Mouse (Mus musculus) embryonic facial prominence, embryonic 11.5 days (tissue): ENCODE measurements at regions not wholly inside any gene's neighbourhood (a gene's known extent, or its start where the extent isn't known, plus 50 kb on each side); places are given as distances from the start of the nearest gene placed in this dataset.

ENCODE experiments used
- ATAC-seq: fragments of 200-750 bp; cut with Nextera tagmentation; replicated peaks from 2 replicates; pipeline ENCODE4 v1.8.0; 2017; ENCODE audit warnings: low read depth; ENCODE audit not compliant: insufficient number of reproducible peaks, low FRiP score, low TSS enrichment
- DNase-seq: peaks from one replicate; pipeline ENCODE4 v3.0.0-alpha.2; 2015; ENCODE audit warnings: low spot score
- H3K27ac ChIP-seq: fragments of 300-500 bp; sonication (generic); replicated peaks from 2 replicates; pipeline ENCODE4 v1.5.1; 2014; ENCODE audit warnings: mild to moderate bottlenecking, low read depth, low read length, control low read depth
- H3K27me3 ChIP-seq: fragments of 300-500 bp; sonication (generic); 2 replicates; pipeline ENCODE4 v1.6.1; 2014; ENCODE audit warnings: mild to moderate bottlenecking, low read length, moderate library complexity, mixed read lengths; ENCODE audit not compliant: control insufficient read depth, insufficient read depth
- H3K36me3 ChIP-seq: fragments of 300-500 bp; sonication (generic); replicated peaks from 2 replicates; pipeline ENCODE4 v1.6.1; 2014; ENCODE audit warnings: low read depth, mild to moderate bottlenecking, low read length, moderate library complexity, mixed read lengths; ENCODE audit not compliant: control insufficient read depth, insufficient read depth
- H3K4me1 ChIP-seq: fragments of 300-500 bp; sonication (generic); 2 replicates; pipeline ENCODE4 v1.6.1; 2014; ENCODE audit warnings: low read length, mixed read lengths; ENCODE audit not compliant: control insufficient read depth, insufficient read depth
- H3K4me2 ChIP-seq: fragments of 300-500 bp; sonication (generic); 2 replicates; pipeline ENCODE4 v1.6.1; 2014; ENCODE audit warnings: low read depth, mild to moderate bottlenecking, control low read depth, low read length, moderate library complexity
- H3K4me3 ChIP-seq: fragments of 300-500 bp; sonication (generic); 2 replicates; pipeline ENCODE4 v1.5.1; 2014; ENCODE audit warnings: low read depth, low read length, control low read depth
- H3K9ac ChIP-seq: fragments of 300-500 bp; sonication (generic); replicated peaks from 2 replicates; pipeline ENCODE4 v1.6.1; 2014; ENCODE audit warnings: mild to moderate bottlenecking, control low read depth, low read length
- H3K9me3 ChIP-seq: fragments of 300-500 bp; sonication (generic); replicated peaks from 2 replicates; pipeline ENCODE4 v1.6.1; 2016; ENCODE audit warnings: mild to moderate bottlenecking, low read length, inconsistent platforms, mixed read lengths; ENCODE audit not compliant: control insufficient read depth
- WGBS: fragments of 180-500 bp; shearing (Covaris S2); extraction: QIAGEN DNeasy Blood & Tissue Kit; methylation state at CpG from one replicate; pipeline ENCODE4 v1.1.7; 2014; 5-methylcytosine and 5-hydroxymethylcytosine counted together

DNA sequence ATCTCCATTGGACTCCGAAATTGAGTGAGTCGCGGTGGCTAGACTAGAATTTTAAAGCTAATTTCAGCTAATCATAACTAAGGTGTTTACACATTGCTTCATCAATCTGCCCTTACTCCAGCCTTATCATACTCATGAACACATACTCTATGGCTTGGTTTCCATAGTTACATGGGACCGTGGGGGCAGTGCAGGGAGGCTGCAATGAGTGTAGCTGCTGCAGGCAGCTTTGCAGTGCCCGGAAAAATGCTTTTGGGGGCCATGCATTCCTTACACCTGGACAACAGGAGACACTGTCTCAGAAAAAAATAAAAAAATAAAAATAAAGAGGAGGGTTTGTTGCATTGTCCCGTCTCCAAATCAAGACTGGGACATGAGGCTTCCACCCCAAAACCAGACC, 126.3 kb downstream of the Tmem17 start:
- no peaks in the 10 kb centered on the region for H3K4me1 ChIP-seq
- 82% methylated on average over 6 of the region's 6 CpGs for WGBS
- no peak for DNase-seq

DNA sequence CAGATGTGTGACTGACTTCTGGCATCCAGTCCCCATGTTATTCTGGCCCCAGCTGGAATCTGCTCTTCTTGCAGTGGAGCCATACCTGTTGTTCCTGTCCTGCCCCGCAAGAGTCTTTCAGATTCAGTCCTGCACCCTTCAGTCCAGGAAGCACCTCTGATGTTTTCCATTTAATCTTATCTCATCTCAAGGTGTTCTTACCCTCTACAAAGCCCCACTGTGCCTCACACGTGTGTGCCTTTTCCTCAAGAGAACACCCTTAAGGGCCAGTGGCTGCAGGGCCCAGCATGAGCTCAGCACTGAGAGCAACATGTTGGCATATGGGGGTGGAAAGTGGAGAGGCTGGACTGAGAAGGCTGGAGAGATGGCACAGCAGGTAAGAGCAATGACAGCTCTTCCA, 126.8 kb downstream of the Tmem17 start:
- Histone ChIP-seq H3K9ac (no peak overlapping the region), H3K36me3 (no peaks in the 10 kb centered on the region), H3K27me3 (no peaks in the 10 kb centered on the region), H3K4me2 (no peak overlapping the region), H3K4me3 (no peak overlapping the region), H3K9me3 (no peaks in the 10 kb centered on the region), H3K4me1 (no peaks in the 10 kb centered on the region), H3K27ac (no peak overlapping the region)
- DNase-seq (no peak), ATAC-seq (no peak)
- 72% methylated on average over 2 of the region's 2 CpGs for WGBS

More for the DNA sequence above, 126.3 kb downstream of the Tmem17 start:
- Histone ChIP-seq H3K4me2 (no peak overlapping the region), H3K9me3 (no peaks in the 10 kb centered on the region), H3K27me3 (no peaks in the 10 kb centered on the region), H3K27ac (no peak overlapping the region), H3K36me3 (no peaks in the 10 kb centered on the region), H3K9ac (no peak overlapping the region), H3K4me3 (no peak overlapping the region)
- ATAC-seq, result no peak

DNA sequence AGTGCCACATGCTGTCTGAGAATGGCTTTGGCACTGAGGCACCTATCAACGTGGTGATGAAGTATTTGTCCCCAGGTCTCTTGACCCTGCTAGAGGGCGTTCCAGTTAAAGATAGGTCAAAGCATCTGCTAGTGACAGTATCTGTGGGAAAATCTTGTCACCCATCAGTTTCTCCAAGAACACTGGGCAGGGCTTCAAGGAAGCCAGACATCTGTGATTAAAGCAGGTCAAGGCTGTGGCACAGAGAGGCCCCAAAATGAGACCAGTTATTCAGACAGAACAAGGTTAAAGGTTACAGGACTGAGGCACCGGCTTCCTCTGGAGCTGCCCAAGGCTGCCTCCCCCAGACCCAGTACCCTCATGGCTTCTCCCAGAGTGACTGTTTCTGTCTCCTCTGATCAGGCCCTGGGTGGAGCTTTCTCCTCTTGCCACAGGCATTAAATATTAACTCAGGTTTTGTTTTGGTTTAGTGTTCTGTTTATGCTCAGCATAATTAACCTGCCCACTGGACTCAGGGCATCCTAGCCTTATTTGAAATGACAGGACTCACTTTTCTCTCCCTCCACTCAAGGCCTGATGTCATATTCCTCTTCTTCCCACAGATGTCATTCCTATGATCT, 128.6 kb downstream of the Tmem17 start:
- no peaks in the 10 kb centered on the region for H3K4me1 ChIP-seq
- no peak overlapping the region for H3K27ac ChIP-seq
- no peaks in the 10 kb centered on the region for H3K27me3 ChIP-seq
- H3K9me3 ChIP-seq, result no peaks in the 10 kb centered on the region
- H3K9ac ChIP-seq, result no peak overlapping the region
- DNase-seq (no peak), ATAC-seq (no peak)
- WGBS, result 46% methylated on average over 3 of the region's 3 CpGs
- no peak overlapping the region for H3K4me2 ChIP-seq
- no peak overlapping the region for H3K4me3 ChIP-seq
- H3K36me3 ChIP-seq, result no peaks in the 10 kb centered on the region

DNA sequence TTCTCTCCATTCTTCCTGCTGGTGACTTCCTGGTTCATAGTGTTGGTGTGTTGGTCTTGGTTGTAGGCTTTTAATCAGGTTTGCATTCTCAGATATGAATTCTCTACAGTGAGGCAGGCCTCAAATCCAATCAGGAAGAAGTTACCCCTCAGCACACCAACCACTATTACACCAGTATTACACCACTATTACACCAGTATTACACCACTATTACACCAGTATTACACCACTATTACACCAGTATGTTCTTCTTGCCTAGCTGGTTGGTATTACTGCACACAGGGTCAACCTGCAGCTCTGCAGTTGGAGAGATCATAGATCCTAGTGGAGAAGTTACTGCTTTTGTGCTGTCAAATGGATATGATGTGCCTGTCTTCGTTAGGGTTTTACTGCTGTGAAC, 129.6 kb downstream of the Tmem17 start:
- H3K4me2 ChIP-seq, result no peak overlapping the region
- ATAC-seq, result no peak
- H3K9me3 ChIP-seq, result no peaks in the 10 kb centered on the region
- no peak overlapping the region for H3K9ac ChIP-seq
- H3K4me3 ChIP-seq, result no peak overlapping the region
- no peaks in the 10 kb centered on the region for H3K27me3 ChIP-seq
- WGBS, result 94% methylated on average over 1 of the region's 1 CpGs
- H3K27ac ChIP-seq, result no peak overlapping the region
- DNase-seq, result no peak
- no peaks in the 10 kb centered on the region for H3K4me1 ChIP-seq
- H3K36me3 ChIP-seq, result no peaks in the 10 kb centered on the region

DNA sequence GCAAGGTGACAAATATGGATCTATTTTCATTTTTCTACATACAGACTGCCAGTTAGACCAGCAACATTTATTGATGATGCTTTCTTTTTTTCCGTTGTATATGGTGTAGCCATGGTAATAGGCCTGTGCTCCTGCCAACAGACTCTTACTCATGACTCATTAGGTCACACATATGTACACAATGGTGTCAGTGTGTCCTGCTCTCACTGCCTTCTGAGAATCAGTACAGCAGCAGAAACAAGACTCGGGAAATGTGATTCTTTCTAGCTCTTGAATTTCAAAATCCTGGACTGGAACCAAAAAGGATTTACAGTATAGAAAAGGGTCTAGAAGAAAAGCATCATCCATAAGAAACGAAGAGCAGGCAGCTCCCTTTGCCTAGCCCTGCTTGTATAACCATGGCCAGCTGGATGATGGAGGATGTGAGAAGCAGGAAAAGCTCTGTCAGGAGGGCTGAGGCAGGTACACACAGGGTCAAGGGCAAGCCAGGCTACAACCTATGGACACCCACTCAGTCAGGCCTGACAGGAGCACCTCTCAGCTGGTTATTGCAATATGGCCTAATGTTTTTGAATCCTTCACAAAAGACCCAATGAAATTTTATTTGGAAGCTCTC, 132.2 kb downstream of the Tmem17 start:
- H3K4me3 ChIP-seq, result no peak overlapping the region
- no peaks in the 10 kb centered on the region for H3K9me3 ChIP-seq
- H3K27ac ChIP-seq, result no peak overlapping the region
- H3K4me1 ChIP-seq, result no peaks in the 10 kb centered on the region
- no peaks in the 10 kb centered on the region for H3K27me3 ChIP-seq
- DNase-seq, result no peak
- H3K4me2 ChIP-seq, result no peak overlapping the region
- WGBS, result 63% methylated on average over 3 of the region's 3 CpGs
- H3K9ac ChIP-seq, result no peak overlapping the region
- no peaks in the 10 kb centered on the region for H3K36me3 ChIP-seq
- ATAC-seq, result no peak

DNA sequence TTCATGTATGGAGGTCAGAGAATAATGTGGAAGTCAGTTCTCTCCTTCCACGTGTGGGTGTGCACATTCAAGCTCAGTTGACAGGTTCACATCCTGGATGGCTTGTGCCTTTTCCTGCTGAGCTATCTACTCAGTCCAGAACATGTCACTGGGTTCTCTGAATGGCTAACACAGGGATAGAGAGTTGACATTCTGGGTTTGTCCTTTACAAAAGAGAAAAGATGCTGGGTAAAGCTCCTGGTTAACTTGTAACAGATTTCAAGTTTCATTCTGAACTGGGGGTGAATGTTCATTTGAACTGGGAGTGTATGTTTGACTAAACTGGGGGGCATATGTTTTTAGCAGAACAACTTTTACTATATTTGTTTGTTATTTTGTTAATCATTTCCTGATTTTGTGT, 133.0 kb downstream of the Tmem17 start:
- ATAC-seq, result no peak
- H3K27me3 ChIP-seq, result no peaks in the 10 kb centered on the region
- DNase-seq, result no peak
- H3K4me1 ChIP-seq, result no peaks in the 10 kb centered on the region
- no peak overlapping the region for H3K4me2 ChIP-seq
- H3K36me3 ChIP-seq, result no peaks in the 10 kb centered on the region
- H3K4me3 ChIP-seq, result no peak overlapping the region
- no peaks in the 10 kb centered on the region for H3K9me3 ChIP-seq
- WGBS, result 58% methylated on average over 1 of the region's 1 CpGs
- no peak overlapping the region for H3K27ac ChIP-seq
- no peak overlapping the region for H3K9ac ChIP-seq

DNA sequence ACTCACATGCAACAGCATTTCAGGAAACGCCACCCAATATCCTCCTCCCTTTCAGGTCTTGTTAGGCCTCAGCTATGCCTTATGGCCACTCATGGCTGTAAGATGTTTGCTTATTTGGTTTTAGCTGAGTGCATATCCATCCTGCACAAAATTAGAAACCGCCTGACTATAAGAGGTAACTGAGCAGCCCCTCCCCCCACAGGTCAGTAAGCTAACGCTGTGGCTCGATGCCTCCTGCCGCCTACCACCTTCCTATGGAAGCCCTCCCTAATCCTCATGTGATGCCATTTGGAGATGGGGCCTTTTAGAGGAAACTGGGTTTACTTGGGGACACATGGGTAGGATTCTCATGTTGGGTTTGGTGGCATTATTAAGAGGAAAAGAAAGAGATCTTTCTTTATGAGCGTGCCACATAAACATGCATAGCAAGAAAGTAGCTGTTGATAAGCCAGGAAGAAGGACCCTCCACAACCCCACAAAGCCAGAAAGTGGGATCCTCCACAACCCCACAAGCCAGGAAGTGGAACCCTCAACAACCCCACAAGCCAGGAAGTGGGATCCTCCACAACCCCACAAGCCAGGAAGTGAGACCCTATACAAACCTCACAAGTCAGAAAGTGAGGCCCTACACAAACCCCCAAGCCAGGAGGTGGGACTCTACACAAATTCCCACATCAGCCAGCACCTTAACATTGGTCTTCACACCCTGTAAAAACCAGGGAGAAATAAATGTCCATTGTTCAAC, 134.5 kb downstream of the Tmem17 start:
- H3K4me3 ChIP-seq, result no peak overlapping the region
- WGBS, result 74% methylated on average over 6 of the region's 6 CpGs
- H3K36me3 ChIP-seq, result no peaks in the 10 kb centered on the region
- H3K4me1 ChIP-seq, result no peaks in the 10 kb centered on the region
- ATAC-seq, result no peak
- H3K27me3 ChIP-seq, result no peaks in the 10 kb centered on the region
- H3K4me2 ChIP-seq, result no peak overlapping the region
- H3K9ac ChIP-seq, result no peak overlapping the region
- no peaks in the 10 kb centered on the region for H3K9me3 ChIP-seq
- H3K27ac ChIP-seq, result no peak overlapping the region
- DNase-seq, result no peak

DNA sequence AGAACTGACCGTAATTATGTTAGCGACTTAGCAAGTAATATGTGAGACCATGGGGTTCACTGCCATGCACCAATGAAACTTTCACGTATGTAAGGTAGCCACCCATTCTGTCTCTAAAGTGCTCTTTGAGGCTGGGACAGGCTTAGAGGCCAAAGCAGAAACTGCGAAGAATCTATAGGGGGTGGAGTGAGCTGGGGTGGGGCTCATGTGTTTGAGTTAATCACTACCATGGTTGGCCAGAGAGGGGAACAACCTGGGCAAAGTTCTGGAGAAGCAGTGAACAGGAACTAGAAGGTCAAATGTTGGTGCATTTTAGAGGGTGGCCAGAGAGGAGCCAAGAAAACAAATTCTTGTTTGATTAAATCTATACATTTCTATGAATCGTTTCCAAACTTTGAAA, 136.4 kb downstream of the Tmem17 start:
- 86% methylated on average over 5 of the region's 5 CpGs for WGBS
- Histone ChIP-seq H3K9ac (no peak overlapping the region), H3K4me3 (no peak overlapping the region), H3K4me1 (no peaks in the 10 kb centered on the region), H3K9me3 (no peaks in the 10 kb centered on the region), H3K27me3 (no peaks in the 10 kb centered on the region), H3K4me2 (no peak overlapping the region), H3K27ac (no peak overlapping the region), H3K36me3 (no peaks in the 10 kb centered on the region)
- ATAC-seq (no peak), DNase-seq (no peak)
